Mouse (Mus musculus) large intestine, adult 2 months (tissue): ENCODE measurements around the gene Slit1. TPM values are rescaled to one million over a fixed set of nuclear protein-coding genes. Genes with fewer than 3 reads are reported as not detected.

Source experiments
- DNase-seq: peaks from one replicate; pipeline ENCODE4 v3.0.0-alpha.2; 2012; ENCODE audit warnings: low read depth, low spot score
- WGBS: fragments of 180-500 bp; shearing (Covaris S2); methylation state at CpG from one replicate; pipeline ENCODE4 v1.1.7; 2018; 5-methylcytosine and 5-hydroxymethylcytosine counted together
- polyA plus RNA-seq: library from polyadenylated mRNA; depleted of rRNA; stranded (reverse); fragments of >200 nt; gene quantifications from 2 replicates; pipeline ENCODE4 v1.2.3, GENCODE M21; 2012

Slit1 gene
- polyA plus RNA-seq, 1 experiment: 0.30 TPM

DNA sequence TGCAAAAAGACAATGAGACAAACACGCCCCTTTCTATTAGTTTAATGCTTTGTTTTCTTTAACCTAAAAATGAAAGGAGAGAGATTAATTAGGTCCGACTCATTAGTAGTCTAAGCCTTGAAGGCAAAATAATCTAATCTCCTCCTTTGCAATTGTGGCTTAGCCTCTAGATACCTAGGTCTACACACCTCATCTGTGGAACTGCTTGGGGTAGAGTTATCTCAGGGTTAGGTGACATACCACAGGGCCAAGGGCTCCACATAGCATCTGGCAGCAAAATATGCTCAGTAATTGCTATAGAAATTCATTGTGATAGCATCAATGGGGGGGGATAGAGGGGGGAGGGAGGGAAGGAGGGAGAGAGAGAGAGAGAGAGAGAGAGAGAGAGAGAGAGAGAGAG is 18.0 kb downstream of the Slit1 start:
- 40% methylated on average over 2 of the region's 2 CpGs for WGBS

DNA sequence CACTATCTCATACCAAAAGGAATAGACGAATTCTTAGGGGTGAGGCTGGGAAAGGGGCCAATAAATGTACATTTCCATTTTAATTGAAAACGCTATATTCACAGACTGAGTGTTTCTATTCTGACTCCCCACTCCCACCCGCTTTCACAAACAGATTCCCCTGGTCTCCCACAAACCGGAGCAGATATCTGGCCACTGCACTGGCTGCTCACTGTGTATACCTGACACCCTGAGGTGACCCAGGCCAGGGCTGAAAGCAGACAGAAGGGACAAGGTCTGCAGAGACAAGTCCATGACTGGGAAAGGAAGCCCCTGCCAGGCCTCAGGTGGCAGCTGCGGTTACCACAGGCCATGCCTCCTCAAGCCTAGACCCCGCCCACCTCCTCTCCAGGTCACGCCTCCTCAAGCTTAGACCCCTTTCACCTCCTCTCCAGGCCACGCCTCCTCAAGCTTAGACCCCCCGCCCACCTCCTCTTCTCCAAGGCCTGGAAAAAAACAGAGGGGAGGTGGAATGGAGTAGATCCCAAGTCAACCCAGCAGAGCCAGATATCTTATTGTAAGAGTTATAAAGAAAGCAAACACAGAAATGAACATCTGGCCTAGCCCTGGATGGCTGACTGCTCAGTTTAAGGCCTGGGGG is 18.5 kb downstream of the Slit1 start:
- no peak for DNase-seq
- WGBS: 36% methylated on average over 9 of the region's 9 CpGs

More for the DNA sequence above, 18.0 kb downstream of the Slit1 start:
- no peak for DNase-seq

DNA sequence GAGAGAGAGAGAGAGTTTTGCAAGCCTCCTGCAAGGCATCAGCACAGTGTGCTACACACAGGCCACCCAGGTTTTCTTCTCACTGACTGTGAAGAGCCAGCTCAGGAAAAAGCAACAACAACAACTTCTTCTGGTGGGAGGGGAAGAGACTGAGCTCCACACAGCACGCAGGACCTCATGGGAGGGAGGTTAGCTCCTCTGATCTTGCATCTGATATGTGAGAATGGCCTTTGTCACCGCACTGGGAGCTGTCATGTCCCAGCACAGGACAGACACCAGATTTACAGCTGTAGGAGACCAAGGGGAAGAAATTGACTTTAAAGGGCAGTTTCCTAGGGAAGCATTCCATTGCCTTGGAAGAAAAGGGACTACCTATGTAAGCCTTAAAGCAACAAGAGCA is 20.1 kb downstream of the Slit1 start:
- WGBS: 25% methylated on average over 2 of the region's 2 CpGs
- no peak for DNase-seq

DNA sequence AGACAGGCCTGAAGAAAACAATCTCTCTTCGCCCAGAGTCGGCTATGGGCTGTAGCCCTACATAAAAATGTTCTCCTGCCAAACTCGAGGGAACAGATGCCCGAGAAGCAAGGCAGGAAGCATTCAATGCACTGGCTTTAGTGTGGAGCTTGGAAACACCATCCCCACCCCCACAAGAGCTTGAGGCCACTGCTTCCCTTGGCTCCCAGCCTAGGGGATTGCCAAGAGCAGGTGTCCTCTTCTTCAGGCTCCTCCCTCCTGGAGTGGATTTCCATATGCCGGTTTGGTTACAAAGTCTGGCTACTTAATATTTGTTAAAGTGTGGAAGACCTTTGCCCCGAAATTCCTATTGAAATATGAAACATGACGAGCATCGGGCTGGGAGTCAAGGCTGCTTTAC is 24.0 kb downstream of the Slit1 start:
- WGBS: 51% methylated on average over 8 of the region's 8 CpGs
- no peak for DNase-seq

DNA sequence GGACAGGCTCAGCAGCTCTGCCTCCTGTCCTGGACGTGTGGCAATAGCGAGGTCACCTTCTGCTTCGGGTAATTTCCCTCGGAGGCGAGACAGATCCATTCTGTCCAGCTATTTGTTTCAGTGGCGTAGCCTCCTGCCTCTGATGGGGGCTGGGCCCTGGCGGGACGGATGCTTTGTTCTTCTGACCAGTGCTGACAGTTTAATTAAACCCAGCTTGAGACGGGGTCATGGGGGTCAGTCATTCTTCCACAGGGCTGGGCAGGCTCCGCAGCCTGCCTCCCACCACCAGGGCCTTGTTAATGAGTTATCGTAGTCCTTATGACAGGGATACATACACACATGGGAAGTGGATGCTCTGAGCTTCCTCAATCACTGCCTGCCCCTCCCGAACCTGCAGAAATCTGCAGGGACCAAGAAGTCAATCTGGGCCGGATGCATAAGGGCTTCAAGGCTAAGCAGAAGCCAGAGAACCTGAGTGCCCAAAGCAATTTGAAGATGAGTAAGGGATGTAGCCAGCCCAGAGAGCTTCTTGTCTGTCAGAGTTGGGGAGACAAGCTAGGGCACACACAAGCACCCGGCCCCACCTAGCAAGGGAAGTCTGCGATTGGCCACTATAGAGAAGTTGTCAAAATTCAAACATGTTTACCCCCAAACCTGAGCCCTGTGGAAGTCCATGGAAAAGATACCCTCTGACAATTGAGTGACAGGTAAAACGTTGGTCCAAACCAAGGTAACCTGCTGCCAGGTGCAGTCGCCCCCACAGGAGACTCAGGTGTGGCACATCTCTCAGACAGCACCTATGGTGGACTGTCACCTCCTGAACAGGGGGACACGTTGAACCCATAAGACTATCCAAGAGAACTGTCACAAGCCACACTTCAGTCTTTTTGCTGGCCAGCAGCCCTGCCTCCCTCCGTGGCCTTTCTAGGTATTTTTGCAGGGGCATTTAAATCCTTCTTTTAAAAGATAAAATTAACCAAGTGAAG is 26.9 kb downstream of the Slit1 start:
- 29% methylated on average over 19 of the region's 19 CpGs for WGBS
- DNase-seq: no peak

DNA sequence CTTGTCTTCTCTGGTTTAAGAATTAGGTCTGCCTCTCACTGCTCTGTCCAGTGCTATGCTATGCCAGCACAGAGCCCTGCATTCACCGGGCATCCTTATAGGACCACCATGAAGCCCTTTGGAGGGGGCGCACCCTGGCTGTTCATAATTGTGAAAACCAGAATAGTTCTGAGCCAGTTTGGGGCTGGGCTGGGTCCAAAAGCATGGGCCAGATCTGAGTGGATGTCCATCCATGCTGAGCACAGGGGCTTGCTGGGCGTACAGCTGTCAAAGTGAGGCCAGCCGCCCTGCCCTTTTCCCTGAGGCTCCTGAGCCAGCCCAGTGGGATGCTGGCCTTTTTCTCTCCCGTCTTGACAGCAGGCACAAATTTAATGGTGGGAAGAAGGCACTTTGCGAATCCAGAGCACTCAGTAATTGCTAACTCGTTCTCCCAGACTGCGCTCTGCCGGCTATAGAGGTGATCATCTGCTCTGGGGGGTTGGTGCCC is 29.0 kb downstream of the Slit1 start:
- DNase-seq: no peak
- 67% methylated on average over 9 of the region's 9 CpGs for WGBS

DNA sequence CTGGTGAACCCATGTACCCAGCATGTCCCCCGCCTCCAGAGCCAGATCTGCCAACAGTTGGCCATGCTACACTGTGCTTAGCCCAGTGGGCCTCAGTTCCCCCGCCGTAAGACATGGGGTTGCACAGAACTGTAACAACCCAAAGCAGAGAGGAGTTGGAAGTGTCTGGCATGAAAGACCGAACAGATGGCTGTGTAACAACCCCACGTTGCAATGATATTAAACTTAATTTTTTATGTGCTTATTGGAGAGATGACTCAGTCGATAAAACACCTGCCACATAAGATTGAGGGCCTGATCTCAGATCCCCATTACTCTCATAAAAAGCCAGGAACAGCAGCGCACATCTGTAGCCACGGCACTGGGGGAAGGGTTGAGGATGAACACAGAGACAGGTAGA is 30.6 kb downstream of the Slit1 start:
- no peak for DNase-seq
- WGBS: 74% methylated on average over 8 of the region's 8 CpGs

DNA sequence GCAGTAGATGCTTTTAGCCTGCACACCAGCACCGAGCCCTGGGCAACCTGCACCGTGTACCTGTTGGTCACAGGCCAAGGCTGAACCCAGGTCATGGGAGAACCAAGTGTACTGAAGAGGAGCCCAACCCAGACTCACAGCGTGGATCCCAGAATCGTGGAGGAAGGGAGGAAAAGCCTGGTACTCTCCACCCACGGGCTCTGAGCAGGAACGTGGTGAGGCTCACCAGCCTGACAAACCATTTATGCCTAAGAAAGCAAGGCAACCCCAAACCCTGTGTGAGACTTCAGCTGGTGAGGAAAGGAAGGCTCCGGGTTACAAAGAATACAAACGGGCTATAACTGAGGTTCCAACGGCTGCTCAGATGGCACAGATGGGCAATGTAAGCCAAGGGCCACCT is 31.8 kb downstream of the Slit1 start:
- WGBS: 74% methylated on average over 9 of the region's 9 CpGs
- no peak for DNase-seq

DNA sequence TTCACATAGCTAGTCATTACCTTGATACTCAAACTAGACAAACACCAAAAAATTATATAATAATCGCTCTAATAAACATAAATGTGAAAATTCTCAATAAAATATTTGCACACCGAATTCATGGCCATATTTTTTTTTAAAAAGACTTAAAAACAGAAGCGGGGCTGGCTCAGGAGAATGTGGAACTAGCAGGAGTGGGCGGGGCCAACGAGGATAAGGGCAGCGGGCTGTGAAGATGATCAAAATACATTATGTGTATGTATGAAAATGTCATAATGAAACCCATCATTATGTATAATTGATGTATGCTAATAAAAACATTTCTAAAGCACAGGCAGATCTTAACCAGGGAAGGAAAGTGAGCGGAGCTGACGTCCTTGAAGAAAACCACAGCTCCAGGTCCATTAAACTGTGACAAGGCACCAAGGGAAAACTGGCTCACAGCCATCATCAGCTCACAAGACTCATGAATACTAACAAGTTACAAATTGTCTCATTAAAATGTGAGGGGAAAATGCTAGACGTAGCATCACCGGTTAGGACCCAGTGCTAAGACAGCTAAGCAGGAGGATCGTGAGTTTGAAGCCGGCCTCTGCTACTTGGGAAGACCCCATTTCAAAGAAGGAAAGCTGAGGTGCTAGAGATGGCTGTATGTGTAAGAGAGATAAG is 33.8 kb downstream of the Slit1 start:
- WGBS: 76% methylated on average over 12 of the region's 12 CpGs
- no peak for DNase-seq

DNA sequence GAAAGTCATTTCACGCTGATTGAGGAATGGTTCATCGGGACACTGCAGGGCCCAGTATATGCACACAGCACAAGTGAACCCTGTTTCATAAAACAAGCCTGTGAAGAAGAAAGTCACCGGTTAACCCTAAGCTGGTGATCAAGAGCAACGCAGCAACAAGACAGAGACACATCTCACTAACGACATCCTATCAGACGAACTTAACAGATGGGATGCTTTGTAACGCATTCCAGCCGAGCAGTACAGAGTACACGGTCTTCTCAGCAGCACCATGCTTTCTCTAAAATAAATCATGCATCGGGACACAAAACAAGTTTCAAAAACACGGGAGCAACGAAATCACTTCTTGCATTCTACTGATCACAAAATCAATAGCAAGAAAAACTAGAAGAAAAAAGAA is 35.6 kb downstream of the Slit1 start:
- WGBS: 63% methylated on average over 12 of the region's 12 CpGs

DNA sequence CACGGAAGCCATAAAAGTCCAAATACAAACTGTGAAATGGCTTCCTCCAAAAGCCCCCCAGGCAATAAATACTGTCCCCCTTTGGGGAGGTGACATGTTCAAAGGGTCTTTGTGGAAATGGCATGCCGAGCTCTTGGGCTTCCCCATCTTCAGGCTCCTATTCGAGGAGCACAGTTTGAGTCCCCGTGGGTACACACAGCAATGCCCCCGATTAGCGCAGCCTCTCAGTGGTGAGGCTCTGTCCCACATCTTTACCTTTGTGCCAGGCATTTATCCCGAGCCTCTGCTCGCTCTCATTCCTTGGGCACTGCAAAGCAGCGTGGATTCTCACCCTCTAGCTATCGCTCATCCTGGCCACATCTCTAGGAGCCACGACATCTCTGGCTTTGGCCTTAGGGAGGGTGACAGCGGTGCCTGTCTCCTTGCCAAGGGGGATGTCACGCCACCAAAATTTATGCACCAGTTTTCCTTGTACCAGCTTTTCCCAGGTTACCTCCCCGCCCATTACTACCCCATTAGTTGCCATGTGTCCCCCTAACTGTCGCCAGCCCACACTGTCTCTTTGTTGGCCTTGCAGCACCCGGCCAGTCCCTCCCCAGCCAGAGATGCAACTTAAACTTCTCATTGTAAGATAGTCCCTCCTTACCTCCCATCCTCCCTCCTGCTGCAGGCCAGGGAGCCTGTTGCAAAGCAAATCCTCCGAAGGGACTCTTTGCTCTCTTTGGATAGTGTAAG is 37.2 kb downstream of the Slit1 start:
- WGBS: 69% methylated on average over 17 of the region's 17 CpGs
- no peak for DNase-seq

More for the DNA sequence above, 35.6 kb downstream of the Slit1 start:
- no peak for DNase-seq

DNA sequence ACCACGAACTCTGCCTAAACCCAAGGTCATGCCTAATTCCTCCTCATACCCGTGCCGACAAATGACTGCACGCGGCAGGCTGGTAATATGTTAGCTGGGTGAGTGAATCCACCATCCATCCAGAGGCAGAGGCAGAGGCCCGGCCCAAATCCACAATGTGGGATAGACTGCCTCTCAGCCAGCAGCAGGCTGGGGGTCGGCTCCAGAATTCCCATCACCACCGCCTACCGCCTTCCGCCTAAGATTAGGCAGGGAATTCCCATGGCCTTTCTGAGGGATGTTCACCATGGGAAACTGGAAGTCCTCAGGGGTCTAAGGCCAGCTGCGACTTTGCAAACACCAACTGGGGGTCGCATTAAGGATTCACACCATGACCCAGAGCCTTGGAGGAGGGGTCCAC is 38.0 kb downstream of the Slit1 start:
- 60% methylated on average over 12 of the region's 12 CpGs for WGBS
- DNase-seq: no peak

DNA sequence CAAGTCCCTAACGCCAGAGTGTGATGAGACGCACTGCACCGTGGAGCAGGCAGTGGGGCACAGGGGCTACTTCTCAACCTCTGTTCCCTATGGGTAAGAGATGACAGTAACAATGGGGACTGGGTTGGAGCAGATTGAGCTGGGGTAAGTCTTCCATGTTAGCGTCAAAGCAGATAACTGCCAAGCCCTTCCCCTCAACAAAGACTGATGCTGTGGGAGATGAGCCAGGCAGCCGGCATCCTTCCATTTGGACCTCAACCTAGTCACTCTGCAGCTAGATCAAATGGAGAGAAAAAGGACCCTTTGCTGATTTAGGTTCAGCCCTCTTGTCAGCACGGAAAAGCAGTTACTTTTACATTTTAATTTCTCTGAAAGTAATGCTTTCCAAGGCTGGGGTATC is 40.8 kb downstream of the Slit1 start:
- DNase-seq: no peak
- 70% methylated on average over 6 of the region's 6 CpGs for WGBS

DNA sequence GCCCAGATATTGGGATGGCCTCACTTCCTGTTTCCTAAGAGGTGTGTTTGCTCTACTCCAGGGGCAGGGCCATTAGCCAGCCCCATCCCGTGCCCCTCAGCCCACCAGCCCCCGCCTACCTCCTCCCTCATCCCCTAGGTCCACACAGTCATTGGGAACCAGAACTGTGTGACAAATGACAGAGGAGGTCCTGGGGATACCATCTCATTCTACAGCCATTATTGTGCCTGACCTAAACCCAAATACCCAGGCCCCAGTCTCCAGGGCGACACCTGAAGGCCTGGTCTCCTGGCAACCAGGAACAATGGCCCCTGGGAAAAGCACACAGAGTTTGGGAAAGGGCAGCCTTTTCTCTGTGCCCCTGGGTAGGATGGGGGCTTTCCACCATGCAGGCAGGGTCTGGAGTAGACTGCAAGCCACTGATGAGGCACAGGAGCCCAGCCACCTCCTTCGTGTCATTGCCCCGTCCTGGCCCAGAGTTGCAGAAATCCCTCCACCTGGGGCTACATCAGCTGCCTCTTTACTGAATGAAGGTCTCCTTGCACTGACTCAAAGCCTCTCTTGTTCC is 44.5 kb downstream of the Slit1 start:
- WGBS: 60% methylated on average over 5 of the region's 5 CpGs
- DNase-seq: no peak

DNA sequence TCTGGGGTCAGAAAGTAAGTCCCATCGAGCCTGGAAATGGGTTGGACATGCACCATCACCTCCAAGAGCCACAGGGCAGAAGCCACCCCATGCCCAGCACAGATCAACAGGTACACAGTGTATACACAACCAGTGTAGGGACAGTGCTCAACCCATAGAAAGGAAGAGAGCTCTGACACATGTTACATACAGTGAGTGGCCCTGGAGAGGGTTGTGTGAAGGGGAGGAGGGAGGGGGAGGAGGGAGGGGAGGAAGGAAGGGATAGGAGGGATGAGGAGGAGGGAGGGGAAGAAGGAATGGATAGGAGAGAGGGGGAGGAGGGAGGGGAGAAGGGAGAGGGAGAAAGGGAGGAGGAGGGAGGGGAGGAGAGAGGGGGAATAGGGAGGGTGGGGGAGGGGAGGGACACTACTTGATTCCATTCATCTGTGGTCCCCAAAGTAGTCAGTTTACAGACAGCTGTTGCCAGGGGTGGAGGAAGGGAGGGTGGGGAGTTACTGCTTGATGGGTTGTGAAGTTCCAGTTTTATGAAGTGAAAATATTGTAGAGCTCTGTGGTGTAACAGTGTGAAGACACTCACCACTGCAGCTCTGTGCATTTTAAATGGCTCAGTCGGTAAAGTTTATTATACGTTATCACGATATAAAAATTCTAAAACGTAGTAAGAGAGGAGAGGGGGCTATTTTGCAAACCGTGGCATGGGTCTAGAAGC is 45.5 kb downstream of the Slit1 start:
- WGBS: 60% methylated on average over 6 of the region's 6 CpGs
- no peak for DNase-seq

DNA sequence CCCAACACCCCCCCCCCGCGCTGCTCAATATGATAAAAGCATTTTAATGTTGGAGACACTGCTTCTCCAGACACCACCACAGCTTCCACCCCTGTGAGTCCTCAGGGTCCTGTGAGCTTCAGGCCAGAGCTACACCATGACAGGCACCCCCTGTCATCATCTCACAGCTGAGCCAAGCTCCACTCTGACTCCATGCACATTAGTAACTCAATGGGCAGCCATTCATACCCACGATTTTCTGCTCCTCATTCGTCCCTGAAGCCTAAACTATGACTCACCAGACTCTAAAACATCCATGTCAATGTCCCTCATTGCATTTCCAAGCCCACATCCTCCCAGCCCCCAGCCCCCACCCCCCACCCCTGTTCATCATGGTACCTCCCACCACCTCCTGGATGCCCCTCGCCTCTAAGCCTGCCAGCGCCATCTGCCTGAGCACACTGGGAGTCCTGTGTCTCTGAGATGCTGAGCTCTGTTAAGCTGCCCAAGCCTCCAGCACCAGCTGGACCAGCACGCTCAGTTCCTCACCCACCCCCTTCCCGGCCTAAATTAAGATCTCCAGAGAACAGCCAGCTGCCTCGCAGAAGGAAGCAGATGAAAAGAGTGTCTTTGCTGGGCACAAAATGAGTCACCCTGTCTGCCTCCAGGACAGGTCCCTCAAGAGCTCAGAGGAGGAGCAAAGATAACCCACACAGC is 46.2 kb downstream of the Slit1 start:
- DNase-seq: no peak
- 55% methylated on average over 9 of the region's 9 CpGs for WGBS

DNA sequence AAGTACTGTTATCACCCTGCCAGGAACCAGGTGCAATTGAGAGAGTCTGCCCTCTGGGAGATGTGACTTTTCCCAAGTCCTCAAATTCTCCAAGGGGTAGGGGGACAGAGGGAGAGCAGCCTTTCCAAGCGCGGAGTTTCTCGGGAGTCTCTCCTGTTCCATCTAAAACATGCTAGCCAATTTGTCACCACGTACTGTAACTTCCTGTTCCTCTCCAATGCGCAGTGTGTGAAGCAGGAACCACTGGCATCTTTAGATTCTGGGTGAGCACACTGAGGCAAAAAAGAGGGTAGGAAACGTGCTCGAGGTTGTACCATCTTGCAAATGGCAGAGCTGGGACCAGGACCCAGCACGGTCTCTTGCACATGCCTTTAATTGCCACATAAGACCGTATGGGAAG is 47.0 kb downstream of the Slit1 start:
- no peak for DNase-seq
- 80% methylated on average over 9 of the region's 9 CpGs for WGBS

DNA sequence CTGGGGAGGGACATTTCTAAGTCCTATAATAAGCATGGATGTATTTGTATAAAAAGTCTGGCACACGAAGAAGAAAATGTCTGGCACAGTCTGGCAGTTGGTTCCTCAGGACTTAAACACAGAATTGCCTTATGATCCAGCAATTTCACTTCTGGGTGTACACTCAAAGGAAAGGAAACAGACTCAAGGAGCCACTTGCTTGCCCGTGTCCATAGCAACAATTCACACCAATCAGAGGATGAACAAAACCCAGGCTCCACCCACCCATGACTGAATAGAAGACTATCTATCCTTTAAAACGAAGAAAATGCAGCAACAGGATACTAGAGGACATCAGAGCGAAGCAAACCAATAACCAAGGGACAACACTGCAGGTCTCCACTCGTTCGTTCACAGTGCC is 48.4 kb downstream of the Slit1 start:
- 61% methylated on average over 6 of the region's 6 CpGs for WGBS

More for the DNA sequence above, 48.4 kb downstream of the Slit1 start:
- DNase-seq: no peak
